Mouse (Mus musculus): ENCODE data around the gene Babam2. TPM values are rescaled to one million over a fixed set of nuclear protein-coding genes. Genes with fewer than 3 reads are reported as not detected.
"Not testable (repeated sequence)": the region's sequence is repeated elsewhere in the genome, so short reads cannot be mapped to it uniquely, and the experiment has no call there.

Gene Babam2
- total RNA-seq, 2 experiments from 2014 or later, result 22.8 to 23.8 TPM

GRCm38 (mm10) chr5:31787201-31787600 is 89.7 kb downstream of the Babam2 start:
- no peak for DNase-seq

GRCm38 (mm10) chr5:31787622-31788021 is 90.1 kb downstream of the Babam2 start:
- no peak for DNase-seq

GRCm38 (mm10) chr5:31792338-31792737 is 94.9 kb downstream of the Babam2 start:
- no peak for DNase-seq

- peak; percentile 17 for DNase-seq
These were observed 95.4 kb downstream of the Babam2 start for GRCm38 (mm10) chr5:31792863-31793262.

GRCm38 (mm10) chr5:31795414-31795813 is 97.9 kb downstream of the Babam2 start:
- DNase-seq, result no peak

- DNase-seq, result no peak
These were observed 99.5 kb downstream of the Babam2 start for GRCm38 (mm10) chr5:31796979-31797378.

- not testable (repeated sequence) for DNase-seq
These were observed 106.7 kb downstream of the Babam2 start for GRCm38 (mm10) chr5:31804211-31804610.

- DNase-seq, result no peak
These were observed 107.3 kb downstream of the Babam2 start for GRCm38 (mm10) chr5:31804751-31805150.

- DNase-seq, result no peak
These were observed 109.8 kb downstream of the Babam2 start for GRCm38 (mm10) chr5:31807312-31807711.

- peak; percentile 38 for DNase-seq
These were observed 110.8 kb downstream of the Babam2 start for GRCm38 (mm10) chr5:31808271-31808670.

- no peak for DNase-seq
These were observed 113.5 kb downstream of the Babam2 start for GRCm38 (mm10) chr5:31810796-31811662.

GRCm38 (mm10) chr5:31811663-31812001 is 114.1 kb downstream of the Babam2 start:
- no peak for DNase-seq

- no peak for DNase-seq
These were observed 115.7 kb downstream of the Babam2 start for GRCm38 (mm10) chr5:31813156-31813675.

- no peak for DNase-seq
These were observed 116.6 kb downstream of the Babam2 start for GRCm38 (mm10) chr5:31814068-31814467.

GRCm38 (mm10) chr5:31815129-31815528 is 117.6 kb downstream of the Babam2 start:
- DNase-seq, result no peak

GRCm38 (mm10) chr5:31816082-31816481 is 118.6 kb downstream of the Babam2 start:
- DNase-seq, result no peak

GRCm38 (mm10) chr5:31820801-31821200 is 123.3 kb downstream of the Babam2 start:
- no peak for DNase-seq

GRCm38 (mm10) chr5:31821204-31821603 is 123.7 kb downstream of the Babam2 start:
- DNase-seq, result no peak

- no peak for DNase-seq
These were observed 126.2 kb downstream of the Babam2 start for GRCm38 (mm10) chr5:31823673-31824072.

GRCm38 (mm10) chr5:31824126-31824525 is 126.6 kb downstream of the Babam2 start:
- DNase-seq, result no peak

- no peak for DNase-seq
These were observed 129.8 kb downstream of the Babam2 start for GRCm38 (mm10) chr5:31827304-31827703.

GRCm38 (mm10) chr5:31827896-31828295 is 130.4 kb downstream of the Babam2 start:
- DNase-seq, result no peak

GRCm38 (mm10) chr5:31828747-31829146 is 131.3 kb downstream of the Babam2 start:
- no peak for DNase-seq

GRCm38 (mm10) chr5:31829588-31829987 is 132.1 kb downstream of the Babam2 start:
- no peak for DNase-seq
